Mouse (Mus musculus) small intestine, adult 2 months (tissue): ENCODE measurements around the gene Eef1akmt2.

Experiments used
- CTCF ChIP-seq: fragments of 200-500 bp; IDR thresholded peaks from 2 replicates; pipeline ENCODE4 v1.5.1; 2012; ENCODE audit warnings: low read depth, mild to moderate bottlenecking, control low read depth, inconsistent platforms, low read length, moderate library complexity, mixed read lengths; ENCODE audit not compliant: insufficient replicate concordance, insufficient read length; ENCODE audit errors: extremely low read depth
- POLR2A ChIP-seq: fragments of 200-500 bp; IDR thresholded peaks from 2 replicates; pipeline ENCODE4 v1.6.1; 2012; ENCODE audit warnings: low read depth, mild to moderate bottlenecking, control low read depth, inconsistent platforms, low read length, moderate library complexity

- peak; percentile 44; the same call in 1 of the 2 replicates for TF ChIP-seq POLR2A
- no peak for TF ChIP-seq CTCF
These were observed 6.8 kb upstream of the Eef1akmt2 start, which contains the start of gene Abraxas2 for GRCm38 (mm10) chr7:132859042-132859958.
